Mouse (Mus musculus) kidney, postnatal 10 days (tissue): Measurements from ENCODE around the gene Skint10.

Experiments used
- DNase-seq: peaks from one replicate; pipeline ENCODE4 v3.0.0; 2021; ENCODE audit warnings: mixed read lengths

The Skint10 gene

GRCm38 (mm10) chr4:112774766-112775165, at the start of gene Skint10:
Skint10 (minus strand) TSS chr4:112774866.
- no peak for DNase-seq

- DNase-seq: peak; percentile 5
These were observed 16.0 kb upstream of the Skint10 start for GRCm38 (mm10) chr4:112790646-112791045.
